In genomic region chr7:72503756-72504155, GRCm38 (mm10) we compare ENCODE assay signal across 10 mouse cellular contexts.
"Had no signal": no experiment of that assay in that cellular context is flagged by ENCODE, and none has a peak within 500 bp of the region (broad histone marks: within the 10 kb centered on the region; RNA-seq: fewer than 3 reads in every experiment).

No protein-coding gene starts in this region.

- H3K36me3 ChIP-seq: kidney, embryonic 15.5 days; liver, embryonic 12.5 days; midbrain, embryonic 10.5 days; neural tube, embryonic 12.5 days had no signal

- ATAC-seq: liver, embryonic 12.5 days had no signal

- H3K9me3 ChIP-seq: kidney, embryonic 15.5 days; liver, embryonic 12.5 days; midbrain, embryonic 10.5 days; neural tube, embryonic 12.5 days had no signal

- DNase-seq: lung, embryonic 14.5 days; lung, postnatal 10 days; lung, postnatal 4 days; midbrain, embryonic 14.5 days; thymus, postnatal 4 days had no signal

- H3K4me3 ChIP-seq: kidney, embryonic 15.5 days; liver, embryonic 12.5 days; midbrain, embryonic 10.5 days; neural tube, embryonic 12.5 days had no signal

- H3K9ac ChIP-seq: kidney, embryonic 15.5 days; liver, embryonic 12.5 days; lung, embryonic 14.5 days; neural tube, embryonic 12.5 days had no signal

- H3K4me1 ChIP-seq: liver, embryonic 12.5 days; neural tube, embryonic 12.5 days had no signal

- H3K27ac ChIP-seq: kidney, embryonic 15.5 days; liver, embryonic 12.5 days; midbrain, embryonic 10.5 days; neural tube, embryonic 12.5 days; stomach, postnatal 0 days had no signal

- H3K27me3 ChIP-seq: kidney, embryonic 15.5 days; liver, embryonic 12.5 days; neural tube, embryonic 12.5 days had no signal

- H3K4me2 ChIP-seq: kidney, embryonic 15.5 days; liver, embryonic 12.5 days; lung, embryonic 14.5 days; neural tube, embryonic 12.5 days had no signal
